Mouse (Mus musculus): Measurements from ENCODE around the gene Chl1. TPM values are rescaled to one million over a fixed set of nuclear protein-coding genes. Genes with fewer than 3 reads are reported as not detected.
A peak's percentile ranks its signal among the peaks of the same experiment; 100 is the strongest.

Gene Chl1
- polyA plus RNA-seq, 1 experiment from 2014 or later: 7.1 TPM

DNA sequence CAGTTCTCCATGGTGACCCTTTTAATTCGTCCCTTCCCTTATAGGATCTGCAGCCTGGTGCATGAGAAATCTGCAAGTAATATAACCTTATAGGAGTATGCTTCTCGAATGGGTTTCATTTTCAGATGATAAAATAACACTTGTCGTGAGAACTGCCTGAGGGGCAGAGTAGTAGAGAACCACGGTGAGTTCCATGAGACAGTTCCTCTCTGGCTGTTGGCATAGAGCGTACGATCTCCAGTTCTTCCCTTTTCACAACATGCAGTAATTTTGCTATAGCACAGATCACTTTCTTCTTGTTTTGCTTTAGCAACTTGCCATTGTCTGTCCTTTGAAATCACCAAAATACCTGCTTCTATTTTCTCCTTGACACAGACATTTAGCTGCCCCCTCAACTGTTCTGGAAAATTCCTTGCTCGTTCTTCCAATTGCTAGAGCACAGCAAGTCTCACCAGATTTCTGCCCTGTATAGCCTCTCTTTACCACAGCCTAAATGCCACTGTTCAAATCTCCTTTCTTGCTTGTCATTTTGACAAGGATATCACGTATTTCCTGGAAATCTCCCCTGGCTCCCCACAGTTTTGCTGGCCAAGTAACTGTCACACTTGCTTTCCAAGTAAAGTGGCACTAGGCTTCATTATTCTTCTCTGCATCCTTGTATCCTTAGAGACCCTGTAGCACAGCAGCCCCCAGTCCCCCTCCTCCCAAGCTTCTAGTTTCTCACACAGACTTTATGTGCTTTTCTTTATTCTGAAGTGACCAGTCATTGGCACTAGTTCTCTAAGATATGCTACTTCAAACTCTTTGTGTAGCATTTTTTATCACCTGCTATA is 16.8 kb downstream of the Chl1 start:
- ATAC-seq (ENCODE audit: low FRiP score) (no peak), DNase-seq (ENCODE audit: low spot score, missing footprints) (no peak)
- Histone ChIP-seq H3K4me2 (no peak overlapping the region), H3K9me3 (ENCODE audit: control insufficient read depth, low read length) (no peaks in the 10 kb centered on the region), H3K4me1 (ENCODE audit: control insufficient read depth, insufficient read depth, low read length) (no peaks in the 10 kb centered on the region), H3K9ac (ENCODE audit: low read length) (no peak overlapping the region), H3K27ac (ENCODE audit: low read depth, low read length) (no peak overlapping the region), H3K27me3 (ENCODE audit: control insufficient read depth, insufficient read depth, low read length) (no peaks in the 10 kb centered on the region), H3K4me3 (ENCODE audit: low read depth, low read length) (no peak overlapping the region), H3K36me3 (ENCODE audit: control insufficient read depth, insufficient read depth, low read length) (no peaks in the 10 kb centered on the region)
- WGBS: 82% methylated on average over 8 of the region's 8 CpGs

DNA sequence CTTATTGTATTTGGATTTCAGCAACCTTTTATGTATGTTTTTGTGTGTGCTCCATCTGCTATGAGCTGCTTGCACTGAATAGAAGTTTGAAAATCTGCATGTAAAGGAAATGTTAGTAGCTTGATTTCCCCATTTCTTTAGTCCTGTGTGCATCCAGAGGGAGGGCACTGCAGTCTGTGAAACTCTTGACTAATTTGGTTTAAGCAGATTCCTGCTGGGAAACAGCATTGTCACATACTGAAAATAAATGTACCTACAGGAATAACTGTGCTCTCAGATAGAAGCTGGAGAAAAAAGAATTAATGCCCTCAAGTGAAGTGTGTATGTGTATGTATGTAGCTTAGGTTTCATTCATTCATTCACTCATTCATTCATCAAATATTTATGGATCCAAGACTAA is 22.7 kb downstream of the Chl1 start:
- no peaks in the 10 kb centered on the region for H3K4me1 ChIP-seq (ENCODE audit: control insufficient read depth, insufficient read depth, low read length)
- H3K27me3 ChIP-seq (ENCODE audit: control insufficient read depth, insufficient read depth, low read length): no peaks in the 10 kb centered on the region
- H3K4me2 ChIP-seq: no peak overlapping the region
- no peak for ATAC-seq (ENCODE audit: low FRiP score)
- no peak overlapping the region for H3K4me3 ChIP-seq (ENCODE audit: low read depth, low read length)
- no peak overlapping the region for H3K9ac ChIP-seq (ENCODE audit: low read length)
- no peak overlapping the region for H3K27ac ChIP-seq (ENCODE audit: low read depth, low read length)
- peak; percentile 54 for DNase-seq (ENCODE audit: low spot score, missing footprints)
- H3K9me3 ChIP-seq (ENCODE audit: control insufficient read depth, low read length): no peaks in the 10 kb centered on the region
- H3K36me3 ChIP-seq (ENCODE audit: control insufficient read depth, insufficient read depth, low read length): no peaks in the 10 kb centered on the region

- no peaks in the 10 kb centered on the region for H3K27me3 ChIP-seq (ENCODE audit: control insufficient read depth, insufficient read depth, low read length)
- no peaks in the 10 kb centered on the region for H3K4me1 ChIP-seq (ENCODE audit: control insufficient read depth, insufficient read depth, low read length)
- DNase-seq (ENCODE audit: low spot score, missing footprints): peak; percentile 31
- H3K36me3 ChIP-seq (ENCODE audit: control insufficient read depth, insufficient read depth, low read length): no peaks in the 10 kb centered on the region
- no peaks in the 10 kb centered on the region for H3K9me3 ChIP-seq (ENCODE audit: control insufficient read depth, low read length)
- no peak overlapping the region for H3K9ac ChIP-seq (ENCODE audit: low read length)
- WGBS: 81% methylated on average over 2 of the region's 2 CpGs
- no peak overlapping the region for H3K4me3 ChIP-seq (ENCODE audit: low read depth, low read length)
- no peak overlapping the region for H3K4me2 ChIP-seq
- H3K27ac ChIP-seq (ENCODE audit: low read depth, low read length): no peak overlapping the region
- no peak for ATAC-seq (ENCODE audit: low FRiP score)
Measured at GRCm38 (mm10) chr6:103534027-103534426, 23.6 kb downstream of the Chl1 start.

DNA sequence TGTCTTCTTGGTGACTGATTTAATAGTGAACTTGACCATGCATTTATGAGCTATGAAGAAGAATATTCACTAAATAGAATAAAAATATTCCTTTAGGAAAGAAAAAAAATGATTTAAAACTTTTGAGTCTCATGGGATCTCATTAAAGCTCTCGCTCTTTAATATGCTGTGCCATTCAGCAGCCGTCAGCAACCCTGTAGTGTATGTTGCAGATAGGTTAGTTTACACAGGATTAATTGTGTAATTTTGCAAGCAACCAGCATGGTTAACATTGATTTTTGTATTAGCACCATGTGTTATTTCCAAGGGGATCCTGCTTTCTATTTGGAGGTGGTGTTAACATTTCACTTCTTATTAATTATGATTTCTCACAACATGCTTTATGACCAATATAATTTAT is 32.2 kb downstream of the Chl1 start:
- Histone ChIP-seq H3K9ac (ENCODE audit: low read length) (no peak overlapping the region), H3K27me3 (ENCODE audit: control insufficient read depth, insufficient read depth, low read length) (no peaks in the 10 kb centered on the region), H3K4me3 (ENCODE audit: low read depth, low read length) (no peak overlapping the region), H3K4me1 (ENCODE audit: control insufficient read depth, insufficient read depth, low read length) (no peaks in the 10 kb centered on the region), H3K27ac (ENCODE audit: low read depth, low read length) (no peak overlapping the region), H3K4me2 (no peak overlapping the region), H3K9me3 (ENCODE audit: control insufficient read depth, low read length) (no peaks in the 10 kb centered on the region), H3K36me3 (ENCODE audit: control insufficient read depth, insufficient read depth, low read length) (no peaks in the 10 kb centered on the region)
- ATAC-seq (ENCODE audit: low FRiP score) (peak; percentile 50; the same call in 1 of the 2 replicates), DNase-seq (ENCODE audit: low spot score, missing footprints) (no peak)
- 70% methylated on average over 2 of the region's 2 CpGs for WGBS

DNA sequence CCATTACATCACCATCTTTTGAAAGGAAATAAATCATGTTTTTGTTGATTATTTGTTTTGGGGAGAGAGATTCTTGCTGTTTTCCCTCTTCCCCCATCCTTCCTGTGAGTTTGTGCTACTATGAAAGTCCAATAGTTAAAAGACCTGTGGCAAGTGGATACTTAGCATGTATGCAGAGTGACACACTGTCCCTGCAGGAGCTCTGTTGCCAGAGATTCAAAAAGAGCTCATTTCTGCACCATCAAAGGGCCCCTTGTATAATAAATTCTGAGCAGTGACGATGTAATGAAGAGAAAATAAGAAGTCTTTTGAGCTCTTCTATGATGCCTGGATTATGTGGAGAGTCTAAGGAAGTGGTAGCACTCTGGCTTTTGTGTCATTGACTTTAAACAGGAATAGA is 33.4 kb downstream of the Chl1 start:
- Histone ChIP-seq H3K36me3 (ENCODE audit: control insufficient read depth, insufficient read depth, low read length) (no peaks in the 10 kb centered on the region), H3K4me1 (ENCODE audit: control insufficient read depth, insufficient read depth, low read length) (no peaks in the 10 kb centered on the region), H3K9me3 (ENCODE audit: control insufficient read depth, low read length) (no peaks in the 10 kb centered on the region), H3K27me3 (ENCODE audit: control insufficient read depth, insufficient read depth, low read length) (no peaks in the 10 kb centered on the region), H3K4me2 (no peak overlapping the region), H3K9ac (ENCODE audit: low read length) (no peak overlapping the region), H3K27ac (ENCODE audit: low read depth, low read length) (no peak overlapping the region), H3K4me3 (ENCODE audit: low read depth, low read length) (no peak overlapping the region)
- WGBS: 18% methylated on average over 1 of the region's 1 CpGs
- DNase-seq (ENCODE audit: low spot score, missing footprints): peak; percentile 72
- ATAC-seq (ENCODE audit: low FRiP score): no peak

DNA sequence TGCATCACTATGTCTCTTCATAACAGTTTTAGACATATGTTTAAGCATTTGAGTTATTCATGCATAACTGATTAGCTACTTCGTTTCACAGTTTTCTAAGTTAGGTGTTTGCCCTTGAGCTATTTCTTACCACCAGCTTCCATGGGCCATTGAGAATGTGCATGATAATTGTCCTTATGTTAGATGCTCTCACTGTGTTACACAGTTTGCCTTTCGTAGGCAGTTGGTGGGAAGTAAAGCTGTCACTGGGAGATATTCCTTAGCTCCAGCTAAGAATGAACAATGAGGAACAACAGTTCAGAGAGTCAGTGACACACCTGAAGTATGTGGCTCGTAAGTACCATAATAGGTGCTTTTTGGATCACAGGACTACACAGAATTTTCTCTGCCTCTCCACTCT is 35.9 kb downstream of the Chl1 start:
- Histone ChIP-seq H3K9me3 (ENCODE audit: control insufficient read depth, low read length) (no peaks in the 10 kb centered on the region), H3K4me3 (ENCODE audit: low read depth, low read length) (no peak overlapping the region)
- WGBS: 76% methylated on average over 3 of the region's 3 CpGs

GRCm38 (mm10) chr6:103549929-103550328 is 39.5 kb downstream of the Chl1 start:
- H3K27me3 ChIP-seq (ENCODE audit: control insufficient read depth, insufficient read depth, low read length): no peaks in the 10 kb centered on the region
- no peaks in the 10 kb centered on the region for H3K4me1 ChIP-seq (ENCODE audit: control insufficient read depth, insufficient read depth, low read length)
- no peak for ATAC-seq (ENCODE audit: low FRiP score)
- no peak overlapping the region for H3K27ac ChIP-seq (ENCODE audit: low read depth, low read length)
- DNase-seq (ENCODE audit: low spot score, missing footprints): no peak
- no peak overlapping the region for H3K4me3 ChIP-seq (ENCODE audit: low read depth, low read length)
- WGBS: 82% methylated on average over 4 of the region's 4 CpGs
- H3K36me3 ChIP-seq (ENCODE audit: control insufficient read depth, insufficient read depth, low read length): no peaks in the 10 kb centered on the region
- no peak overlapping the region for H3K4me2 ChIP-seq
- no peak overlapping the region for H3K9ac ChIP-seq (ENCODE audit: low read length)
- no peaks in the 10 kb centered on the region for H3K9me3 ChIP-seq (ENCODE audit: control insufficient read depth, low read length)

More for the DNA sequence above, 35.9 kb downstream of the Chl1 start:
- Histone ChIP-seq H3K4me1 (ENCODE audit: control insufficient read depth, insufficient read depth, low read length) (no peaks in the 10 kb centered on the region), H3K36me3 (ENCODE audit: control insufficient read depth, insufficient read depth, low read length) (no peaks in the 10 kb centered on the region), H3K27me3 (ENCODE audit: control insufficient read depth, insufficient read depth, low read length) (no peaks in the 10 kb centered on the region), H3K27ac (ENCODE audit: low read depth, low read length) (no peak overlapping the region), H3K4me2 (no peak overlapping the region), H3K9ac (ENCODE audit: low read length) (no peak overlapping the region)
- ATAC-seq (ENCODE audit: low FRiP score) (no peak), DNase-seq (ENCODE audit: low spot score, missing footprints) (no peak)

DNA sequence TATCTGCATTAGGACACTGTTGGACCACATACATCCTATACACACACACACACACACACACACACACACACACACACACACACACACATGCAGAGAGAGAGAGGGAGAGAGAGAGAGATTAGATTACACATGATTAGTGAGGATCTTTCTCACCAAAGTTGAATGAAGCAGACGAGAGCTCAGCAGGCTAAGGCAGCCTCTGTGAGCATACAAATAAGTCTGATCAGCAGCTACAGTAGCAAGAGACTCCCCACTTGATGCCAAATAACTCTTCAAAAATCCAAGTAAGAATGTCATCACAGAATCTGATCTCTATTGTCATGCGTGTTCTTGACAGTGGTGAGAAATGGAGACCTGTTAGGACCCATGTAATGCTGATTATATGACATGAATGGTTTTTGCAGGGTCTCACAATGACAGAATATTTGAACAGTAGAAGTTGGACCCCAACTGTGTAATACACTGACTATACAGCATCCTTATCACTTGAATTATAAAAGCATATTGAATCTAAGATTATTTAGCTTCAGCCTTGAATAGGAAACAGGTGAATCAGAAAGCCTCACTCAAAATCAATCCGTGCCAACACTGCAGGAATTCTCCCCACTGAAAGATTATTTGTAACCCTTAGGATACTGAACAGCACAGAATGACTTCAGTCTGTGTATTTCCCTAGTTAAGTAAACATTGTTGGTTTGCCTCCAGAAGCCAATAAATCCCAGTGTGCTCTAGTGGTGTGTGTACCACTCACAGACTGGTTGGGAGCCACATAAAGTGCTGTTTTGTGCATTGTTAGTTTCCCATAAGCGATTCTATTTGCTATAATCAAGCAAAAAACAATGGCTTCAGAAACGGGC is 47.9 kb downstream of the Chl1 start:
- 63% methylated on average over 5 of the region's 5 CpGs for WGBS
- ATAC-seq (ENCODE audit: low FRiP score) (no peak), DNase-seq (ENCODE audit: low spot score, missing footprints) (no peak)
- H3K4me3 ChIP-seq (ENCODE audit: low read depth, low read length): no peak overlapping the region
- no peaks in the 10 kb centered on the region for H3K9me3 ChIP-seq (ENCODE audit: control insufficient read depth, low read length)
- no peak overlapping the region for H3K9ac ChIP-seq (ENCODE audit: low read length)
- H3K4me1 ChIP-seq (ENCODE audit: control insufficient read depth, insufficient read depth, low read length): no peaks in the 10 kb centered on the region
- no peaks in the 10 kb centered on the region for H3K36me3 ChIP-seq (ENCODE audit: control insufficient read depth, insufficient read depth, low read length)
- H3K4me2 ChIP-seq: no peak overlapping the region
- H3K27me3 ChIP-seq (ENCODE audit: control insufficient read depth, insufficient read depth, low read length): no peaks in the 10 kb centered on the region
- H3K27ac ChIP-seq (ENCODE audit: low read depth, low read length): no peak overlapping the region

- H3K9me3 ChIP-seq (ENCODE audit: control insufficient read depth, low read length): no peaks in the 10 kb centered on the region
- no peak overlapping the region for H3K4me2 ChIP-seq
- no peak overlapping the region for H3K27ac ChIP-seq (ENCODE audit: low read depth, low read length)
- 79% methylated on average over 3 of the region's 3 CpGs for WGBS
- H3K36me3 ChIP-seq (ENCODE audit: control insufficient read depth, insufficient read depth, low read length): no peaks in the 10 kb centered on the region
- ATAC-seq (ENCODE audit: low FRiP score) (no peak), DNase-seq (ENCODE audit: low spot score, missing footprints) (no peak)
- no peaks in the 10 kb centered on the region for H3K27me3 ChIP-seq (ENCODE audit: control insufficient read depth, insufficient read depth, low read length)
- no peak overlapping the region for H3K4me3 ChIP-seq (ENCODE audit: low read depth, low read length)
- no peak overlapping the region for H3K9ac ChIP-seq (ENCODE audit: low read length)
- no peaks in the 10 kb centered on the region for H3K4me1 ChIP-seq (ENCODE audit: control insufficient read depth, insufficient read depth, low read length)
Measured at GRCm38 (mm10) chr6:103558894-103559225, 48.5 kb downstream of the Chl1 start.

Data from midbrain, embryonic 11.5 days (tissue).